Mouse (Mus musculus) ES-E14 (cell line): ENCODE data around the gene Fsd1.

Source experiments
- CHD2 ChIP-seq: IDR thresholded peaks from 2 replicates; pipeline ENCODE4 v1.6.1; 2014; ENCODE audit warnings: mild to moderate bottlenecking, low read depth, low read length, inconsistent platforms
- HCFC1 ChIP-seq: IDR thresholded peaks from 2 replicates; pipeline ENCODE4 v1.6.1; 2012; ENCODE audit warnings: low read length, inconsistent platforms, borderline replicate concordance; ENCODE audit not compliant: insufficient read depth
- MAFK ChIP-seq: IDR thresholded peaks from 2 replicates; pipeline ENCODE4 v1.6.1; 2014; ENCODE audit warnings: mild to moderate bottlenecking, low read depth, low read length, inconsistent platforms; ENCODE audit not compliant: insufficient read depth
- ZNF384 ChIP-seq: IDR thresholded peaks from 2 replicates; pipeline ENCODE4 v1.6.1; 2012; ENCODE audit warnings: low read depth, low read length, inconsistent platforms

DNA sequence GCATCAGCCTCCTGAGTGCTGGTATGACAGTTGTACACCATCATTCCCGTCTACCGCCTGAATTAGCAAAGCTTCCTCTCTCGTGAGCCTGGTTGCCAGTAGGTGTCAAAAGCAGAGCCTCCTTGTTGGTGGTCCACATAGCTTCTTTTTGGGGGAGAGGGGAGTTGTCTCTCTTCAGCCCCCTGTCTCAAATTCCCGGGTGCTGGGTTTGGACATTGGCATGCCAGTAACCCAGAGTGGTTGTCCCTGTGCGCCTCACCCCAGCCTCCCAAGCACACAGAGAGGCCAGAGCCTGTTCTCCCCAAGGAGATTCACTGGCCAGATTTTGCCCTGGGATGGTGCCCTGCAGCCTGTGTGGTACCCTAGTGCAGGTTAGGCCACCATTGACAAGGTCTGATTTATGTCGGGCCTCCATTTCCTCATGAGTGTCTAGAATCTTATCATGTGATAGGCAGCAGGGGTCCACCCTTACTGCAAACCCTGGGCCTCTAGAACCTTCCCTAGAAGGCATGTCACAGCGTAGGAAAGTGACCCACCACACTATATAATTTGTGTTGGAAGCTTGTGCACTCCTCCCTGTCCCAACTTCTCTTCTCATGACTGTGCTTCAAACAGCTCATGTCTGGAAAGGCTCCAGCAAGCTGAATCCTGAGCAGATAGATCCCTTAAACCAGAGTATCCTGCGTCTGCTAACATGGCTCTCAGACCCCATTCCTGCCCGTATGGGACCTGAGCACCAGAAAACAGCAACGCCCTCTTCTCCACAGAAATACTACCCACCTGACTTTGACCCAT, 26.2 kb upstream of the Fsd1 start:
- TF ChIP-seq ZNF384 (no peak), HCFC1 (no peak), CHD2 (no peak), MAFK (no peak)
